Mouse (Mus musculus) embryonic facial prominence, embryonic 14.5 days (tissue): ENCODE results near the gene Olfr740. TPM values are rescaled to one million over a fixed set of nuclear protein-coding genes. Genes with fewer than 3 reads are reported as not detected.

Experiments used
- ATAC-seq: fragments of 200-750 bp; cut with Nextera tagmentation; 2 replicates; pipeline ENCODE4 v1.8.0; 2017; ENCODE audit warnings: low read depth, moderate number of reproducible peaks, moderate TSS enrichment
- DNase-seq: peaks from one replicate; pipeline ENCODE4 v3.0.0-alpha.2; 2015; ENCODE audit warnings: low spot score
- H3K27ac ChIP-seq: fragments of 300-500 bp; sonication (generic); replicated peaks from 2 replicates; pipeline ENCODE4 v1.5.1; 2014; ENCODE audit warnings: low read depth, mild to moderate bottlenecking, low read length, moderate library complexity
- H3K27me3 ChIP-seq: fragments of 300-500 bp; sonication (generic); replicated peaks from 2 replicates; pipeline ENCODE4 v1.6.1; 2014; ENCODE audit warnings: low read length; ENCODE audit not compliant: control insufficient read depth, insufficient read depth
- H3K36me3 ChIP-seq: fragments of 300-500 bp; sonication (generic); 2 replicates; pipeline ENCODE4 v1.6.1; 2014; ENCODE audit warnings: low read length, mixed read lengths; ENCODE audit not compliant: control insufficient read depth, insufficient read depth
- H3K4me1 ChIP-seq: fragments of 300-500 bp; sonication (generic); 2 replicates; pipeline ENCODE4 v1.6.1; 2014; ENCODE audit warnings: antibody characterized with exemption, low read length; ENCODE audit not compliant: control insufficient read depth, insufficient read depth
- H3K4me2 ChIP-seq: fragments of 300-500 bp; sonication (generic); 2 replicates; pipeline ENCODE4 v1.6.1; 2014; ENCODE audit warnings: low read depth, mild to moderate bottlenecking, low read length, moderate library complexity, mixed read lengths
- H3K4me3 ChIP-seq: fragments of 300-500 bp; sonication (generic); 2 replicates; pipeline ENCODE4 v1.5.1; 2014; ENCODE audit warnings: low read depth, mild to moderate bottlenecking, low read length
- H3K9ac ChIP-seq: fragments of 300-500 bp; sonication (generic); 2 replicates; pipeline ENCODE4 v1.6.1; 2014; ENCODE audit warnings: low read depth, mild to moderate bottlenecking, low read length, moderate library complexity, mixed read lengths
- H3K9me3 ChIP-seq: fragments of 300-500 bp; sonication (generic); 2 replicates; pipeline ENCODE4 v1.6.1; 2016; ENCODE audit warnings: low read length; ENCODE audit not compliant: control insufficient read depth
- WGBS: fragments of 180-500 bp; shearing (Covaris S2); extraction: QIAGEN DNeasy Blood & Tissue Kit; methylation state at CpG from one replicate; pipeline ENCODE4 v1.1.7; 2014; 5-methylcytosine and 5-hydroxymethylcytosine counted together
- polyA plus RNA-seq: library from polyadenylated mRNA; unstranded; fragments of >200 nt; fragmentation: Nextera tagmentation; extraction: Ambion mirVana; gene quantifications from 2 replicates; pipeline ENCODE4 v1.2.1, GENCODE M21; 2014

Olfr740 gene
- not detected in 2 replicates for polyA plus RNA-seq

GRCm38 (mm10) chr14:50445245-50445644 is at the start of gene Olfr740:
Olfr740 (plus strand) TSS chr14:50445545.
- Histone ChIP-seq H3K27me3 (no peaks in the 10 kb centered on the region), H3K9ac (no peak within 1 kb of the TSS), H3K9me3 (no peaks in the 10 kb centered on the region), H3K4me1 (no peaks in the 10 kb centered on the region), H3K4me2 (no peak within 1 kb of the TSS), H3K4me3 (no peak within 1 kb of the TSS), H3K27ac (no peak within 1 kb of the TSS), H3K36me3 (no peaks in the 10 kb centered on the region)
- DNase-seq (no peak), ATAC-seq (no peak)
- 77% methylated on average over 3 of the region's 3 CpGs for WGBS

GRCm38 (mm10) chr14:50407268-50407667 is 38.1 kb upstream of the Olfr740 start, which contains the start of gene Olfr738:
Olfr738 (plus strand) TSS chr14:50407568.
- H3K4me2 ChIP-seq: no peak within 1 kb of the TSS
- no peaks in the 10 kb centered on the region for H3K27me3 ChIP-seq
- H3K9me3 ChIP-seq: no peaks in the 10 kb centered on the region
- WGBS: 91% methylated on average over 1 of the region's 1 CpGs
- ATAC-seq (no peak), DNase-seq (no peak)
- no peak within 1 kb of the TSS for H3K27ac ChIP-seq
- H3K9ac ChIP-seq: no peak within 1 kb of the TSS
- H3K4me3 ChIP-seq: no peak within 1 kb of the TSS
- H3K4me1 ChIP-seq: no peaks in the 10 kb centered on the region
- no peaks in the 10 kb centered on the region for H3K36me3 ChIP-seq

- 64% methylated on average over 2 of the region's 2 CpGs for WGBS
- DNase-seq: no peak
Observed at GRCm38 (mm10) chr14:50418326-50418725, 27.0 kb upstream of the Olfr740 start, which contains the start of gene Olfr739. Olfr739 (plus strand) TSS chr14:50418626.

GRCm38 (mm10) chr14:50472438-50472837 is 27.1 kb downstream of the Olfr740 start, which contains the start of gene Olfr741:
Olfr741 (plus strand) TSS chr14:50472738.
- ATAC-seq (no peak), DNase-seq (no peak)
- Histone ChIP-seq H3K27me3 (no peaks in the 10 kb centered on the region), H3K4me1 (no peaks in the 10 kb centered on the region), H3K4me3 (no peak within 1 kb of the TSS), H3K36me3 (no peaks in the 10 kb centered on the region), H3K9me3 (no peaks in the 10 kb centered on the region), H3K27ac (no peak within 1 kb of the TSS), H3K4me2 (no peak within 1 kb of the TSS), H3K9ac (no peak within 1 kb of the TSS)
- 69% methylated on average over 2 of the region's 2 CpGs for WGBS

More at GRCm38 (mm10) chr14:50418326-50418725, 27.0 kb upstream of the Olfr740 start, which contains the start of gene Olfr739:
- H3K27me3 ChIP-seq: no peaks in the 10 kb centered on the region
- H3K4me1 ChIP-seq: no peaks in the 10 kb centered on the region
- H3K4me2 ChIP-seq: no peak within 1 kb of the TSS
- H3K9ac ChIP-seq: no peak within 1 kb of the TSS
- no peaks in the 10 kb centered on the region for H3K36me3 ChIP-seq
- H3K4me3 ChIP-seq: no peak within 1 kb of the TSS
- ATAC-seq: no peak
- H3K9me3 ChIP-seq: no peaks in the 10 kb centered on the region
- H3K27ac ChIP-seq: no peak within 1 kb of the TSS

GRCm38 (mm10) chr14:50478406-50478805 is 33.1 kb downstream of the Olfr740 start:
- Histone ChIP-seq H3K4me1 (no peaks in the 10 kb centered on the region), H3K36me3 (no peaks in the 10 kb centered on the region), H3K9ac (no peak overlapping the region), H3K27me3 (no peaks in the 10 kb centered on the region), H3K27ac (no peak overlapping the region), H3K4me3 (no peak overlapping the region), H3K9me3 (no peaks in the 10 kb centered on the region), H3K4me2 (no peak overlapping the region)
- WGBS: 68% methylated on average over 2 of the region's 2 CpGs
- DNase-seq: no peak
- ATAC-seq: no peak

GRCm38 (mm10) chr14:50503300-50503699 is 58.0 kb downstream of the Olfr740 start, which contains the start of gene Olfr742:
Olfr742 (plus strand) TSS chr14:50503600.
- H3K36me3 ChIP-seq: no peaks in the 10 kb centered on the region
- ATAC-seq (no peak), DNase-seq (no peak)
- H3K4me1 ChIP-seq: no peaks in the 10 kb centered on the region
- no peak within 1 kb of the TSS for H3K9ac ChIP-seq
- no peaks in the 10 kb centered on the region for H3K9me3 ChIP-seq
- no peak within 1 kb of the TSS for H3K4me3 ChIP-seq
- H3K27me3 ChIP-seq: no peaks in the 10 kb centered on the region
- no peak within 1 kb of the TSS for H3K4me2 ChIP-seq
- WGBS: 63% methylated on average over 2 of the region's 2 CpGs
- H3K27ac ChIP-seq: no peak within 1 kb of the TSS

Other genes with a start within 250 kb of the Olfr740 start
- not detected in 2 replicates for gene Olfr731, start 203.7 kb upstream of the Olfr740 start, polyA plus RNA-seq
- gene Olfr732, start 161.3 kb upstream of the Olfr740 start, polyA plus RNA-seq: not detected in 2 replicates
- gene Olfr733, start 144.0 kb upstream of the Olfr740 start, polyA plus RNA-seq: not detected in 2 replicates
- gene Olfr734, start 118.8 kb upstream of the Olfr740 start, polyA plus RNA-seq: not detected in 2 replicates
- not detected in 2 replicates for gene Olfr735, start 96.7 kb upstream of the Olfr740 start, polyA plus RNA-seq
- not detected in 2 replicates for gene Tlr11, start 87.6 kb upstream of the Olfr740 start, polyA plus RNA-seq
- gene Olfr736, start 64.4 kb upstream of the Olfr740 start, polyA plus RNA-seq: 0.20 TPM in 1 of 2 replicates, not detected in the other
- not detected in 2 replicates for gene Olfr738, start 38.0 kb upstream of the Olfr740 start, polyA plus RNA-seq
- gene Olfr739, start 26.9 kb upstream of the Olfr740 start, polyA plus RNA-seq: not detected in 2 replicates
- not detected in 2 replicates for gene Olfr741, start 27.2 kb downstream of the Olfr740 start, polyA plus RNA-seq
- not detected in 2 replicates for gene Olfr742, start 58.1 kb downstream of the Olfr740 start, polyA plus RNA-seq
- not detected in 2 replicates for gene Olfr743, start 76.3 kb downstream of the Olfr740 start, polyA plus RNA-seq
- gene Olfr744, start 169.3 kb downstream of the Olfr740 start, polyA plus RNA-seq: 0.13 TPM in 1 of 2 replicates, not detected in the other
- 0.39 and 0.58 TPM in 2 replicates for gene Olfr745, start 193.8 kb downstream of the Olfr740 start, polyA plus RNA-seq
- gene Olfr746, start 201.5 kb downstream of the Olfr740 start, polyA plus RNA-seq: not detected in 2 replicates
- gene Olfr747, start 247.7 kb downstream of the Olfr740 start, polyA plus RNA-seq: not detected in 2 replicates